Mouse (Mus musculus) hindbrain, postnatal 0 days (tissue): ENCODE measurements around the gene Cdh13. TPM values are rescaled to one million over a fixed set of nuclear protein-coding genes. Genes with fewer than 3 reads are reported as not detected.

Source experiments
- ATAC-seq: fragments of 200-750 bp; cut with Nextera tagmentation; 2 replicates; pipeline ENCODE4 v1.8.0; 2017; ENCODE audit warnings: mild to moderate bottlenecking, moderate TSS enrichment, moderate library complexity
- DNase-seq: peaks from one replicate; pipeline ENCODE4 v3.0.0-alpha.2; 2015; ENCODE audit warnings: low spot score
- H3K27ac ChIP-seq: fragments of 300-500 bp; sonication (generic); 2 replicates; pipeline ENCODE4 v1.5.1; 2014; ENCODE audit warnings: mild to moderate bottlenecking
- H3K27me3 ChIP-seq: fragments of 300-500 bp; sonication (generic); 2 replicates; pipeline ENCODE4 v1.6.1; 2014; ENCODE audit warnings: low read length, mixed read lengths; ENCODE audit not compliant: insufficient read depth
- H3K36me3 ChIP-seq: fragments of 300-500 bp; sonication (generic); 2 replicates; pipeline ENCODE4 v1.6.1; 2014; ENCODE audit warnings: low read length, mixed read lengths; ENCODE audit not compliant: insufficient read depth
- H3K4me1 ChIP-seq: fragments of 300-500 bp; sonication (generic); 2 replicates; pipeline ENCODE4 v1.6.1; 2014; ENCODE audit warnings: antibody characterized with exemption, low read length, mixed read lengths; ENCODE audit not compliant: insufficient read depth
- H3K4me2 ChIP-seq: fragments of 300-500 bp; sonication (generic); 2 replicates; pipeline ENCODE4 v1.6.1; 2014; ENCODE audit warnings: low read depth, mild to moderate bottlenecking, low read length, moderate library complexity, mixed read lengths
- H3K4me3 ChIP-seq: fragments of 300-500 bp; sonication (generic); 2 replicates; pipeline ENCODE4 v1.5.1; 2014; ENCODE audit warnings: low read length
- H3K9ac ChIP-seq: fragments of 300-500 bp; sonication (generic); replicated peaks from 2 replicates; pipeline ENCODE4 v1.6.1; 2014; ENCODE audit warnings: mild to moderate bottlenecking, low read length, moderate library complexity, mixed read lengths
- H3K9me3 ChIP-seq: fragments of 300-500 bp; sonication (generic); 2 replicates; pipeline ENCODE4 v1.6.1; 2016; ENCODE audit warnings: low read length, mixed read lengths
- CTCF ChIP-seq: IDR thresholded peaks from 2 replicates; pipeline ENCODE4 v1.5.1; 2016; ENCODE audit warnings: antibody characterized with exemption, control low read depth, low read depth
- WGBS: fragments of 180-500 bp; shearing (Covaris S2); extraction: QIAGEN DNeasy Blood & Tissue Kit; methylation state at CpG from one replicate; pipeline ENCODE4 v1.1.7; 2014; 5-methylcytosine and 5-hydroxymethylcytosine counted together
- polyA plus RNA-seq: library from polyadenylated mRNA; unstranded; fragments of >200 nt; fragmentation: Nextera tagmentation; extraction: Ambion mirVana; gene quantifications from 2 replicates; pipeline ENCODE4 v1.2.1, GENCODE M21; 2015
- total RNA-seq: library from RNA; depleted of rRNA; stranded (reverse); fragments of >200 nt; gene quantifications from 2 replicates; pipeline ENCODE4 v1.2.3, GENCODE M21; 2014

Cdh13 gene
- total and polyA plus RNA-seq, 2 experiments from 2014 or later: 137 to 141 TPM

DNA sequence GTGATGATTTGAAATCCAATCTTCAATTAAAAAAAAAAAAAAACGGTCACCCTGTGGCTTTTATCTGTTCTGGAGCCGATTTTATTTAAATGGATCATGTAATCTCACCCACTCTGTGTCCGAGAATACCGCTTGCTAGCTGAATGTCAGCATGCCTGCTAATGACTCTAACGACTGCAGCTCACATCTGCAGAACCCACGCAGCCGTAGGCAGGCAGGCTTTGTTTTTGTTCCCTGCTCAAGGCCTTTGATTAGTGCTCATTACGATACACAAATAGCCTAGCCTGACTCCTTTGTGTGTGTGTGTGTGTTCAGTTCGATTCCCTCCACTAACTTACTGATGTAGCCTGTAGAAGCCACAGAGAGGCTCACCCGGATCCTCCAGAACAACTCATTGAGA lies 531.5 kb downstream of the Cdh13 start:
- Histone ChIP-seq H3K4me3 (no peak overlapping the region), H3K36me3 (no peaks in the 10 kb centered on the region), H3K27ac (no peak overlapping the region), H3K27me3 (no peaks in the 10 kb centered on the region), H3K9ac (no peak overlapping the region), H3K4me1 (no peaks in the 10 kb centered on the region), H3K4me2 (no peak overlapping the region), H3K9me3 (no peaks in the 10 kb centered on the region)
- no peak for DNase-seq
- TF ChIP-seq CTCF: no peak
- no peak for ATAC-seq
- WGBS: 51% methylated on average over 10 of the region's 10 CpGs

GRCm38 (mm10) chr8:118826761-118827160 lies 543.2 kb downstream of the Cdh13 start:
- no peak overlapping the region for H3K9ac ChIP-seq
- no peak overlapping the region for H3K4me3 ChIP-seq
- WGBS: 67% methylated on average over 4 of the region's 4 CpGs
- H3K27me3 ChIP-seq: no peaks in the 10 kb centered on the region
- no peaks in the 10 kb centered on the region for H3K9me3 ChIP-seq
- DNase-seq (no peak), ATAC-seq (no peak)
- H3K27ac ChIP-seq: no peak overlapping the region
- H3K4me2 ChIP-seq: no peak overlapping the region
- TF ChIP-seq CTCF: no peak
- no peaks in the 10 kb centered on the region for H3K36me3 ChIP-seq
- no peaks in the 10 kb centered on the region for H3K4me1 ChIP-seq

- H3K9me3 ChIP-seq: no peaks in the 10 kb centered on the region
- TF ChIP-seq CTCF: no peak
- ATAC-seq: peak; percentile 49; the same call in 1 of the 2 replicates
- no peak overlapping the region for H3K27ac ChIP-seq
- 70% methylated on average over 6 of the region's 6 CpGs for WGBS
- H3K4me3 ChIP-seq: no peak overlapping the region
- no peaks in the 10 kb centered on the region for H3K27me3 ChIP-seq
- peak; percentile 32 for DNase-seq
- H3K4me2 ChIP-seq: no peak overlapping the region
- H3K4me1 ChIP-seq: no peaks in the 10 kb centered on the region
- H3K36me3 ChIP-seq: no peaks in the 10 kb centered on the region
- no peak overlapping the region for H3K9ac ChIP-seq
Measured at GRCm38 (mm10) chr8:118827726-118828125, 544.2 kb downstream of the Cdh13 start.

DNA sequence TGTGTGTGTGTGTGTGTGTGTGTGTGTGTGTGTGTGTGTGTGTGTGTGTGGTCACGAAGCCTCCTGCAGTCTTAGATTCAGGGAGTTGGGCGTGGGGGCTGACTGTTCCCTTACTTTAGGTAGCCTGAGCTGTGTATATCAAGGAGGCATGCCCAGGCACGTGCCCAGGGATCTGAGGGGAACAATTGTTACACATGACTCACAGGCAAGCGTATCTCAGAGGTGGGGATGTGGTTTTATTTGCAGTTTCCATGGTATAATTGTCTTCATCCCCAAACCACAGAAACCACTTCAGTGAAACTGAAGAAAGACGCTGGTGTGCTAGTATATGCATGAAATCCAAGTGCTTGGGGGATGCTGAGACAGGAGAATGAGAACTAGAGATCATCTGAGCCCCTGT lies 546.8 kb downstream of the Cdh13 start:
- Histone ChIP-seq H3K4me3 (no peak overlapping the region), H3K36me3 (no peaks in the 10 kb centered on the region), H3K4me2 (no peak overlapping the region), H3K4me1 (no peaks in the 10 kb centered on the region), H3K9me3 (no peaks in the 10 kb centered on the region), H3K27me3 (no peaks in the 10 kb centered on the region), H3K27ac (no peak overlapping the region), H3K9ac (no peak overlapping the region)
- TF ChIP-seq CTCF: no peak
- 53% methylated on average over 5 of the region's 5 CpGs for WGBS
- ATAC-seq (no peak), DNase-seq (no peak)

DNA sequence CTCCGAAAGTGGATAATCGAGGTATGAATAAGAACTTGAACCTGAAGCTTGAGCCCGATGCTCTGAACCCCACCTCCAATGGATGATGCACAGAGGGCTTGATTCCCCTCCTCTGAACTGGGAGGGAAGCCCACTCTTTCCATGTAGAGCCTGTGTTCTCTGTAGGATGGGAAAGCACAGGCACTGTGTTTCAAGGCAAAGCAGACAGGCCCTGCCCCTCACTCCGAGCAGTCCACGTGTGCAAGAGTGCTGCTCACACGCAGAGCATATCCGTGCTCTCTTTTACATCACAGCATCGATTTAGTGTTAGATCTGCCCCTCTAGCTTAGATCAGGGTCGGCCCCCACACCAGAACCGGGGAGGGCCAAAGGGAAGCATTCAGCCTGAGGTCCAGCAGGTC lies 547.5 kb downstream of the Cdh13 start:
- ATAC-seq (no peak), DNase-seq (no peak)
- no peak for TF ChIP-seq CTCF
- Histone ChIP-seq H3K9me3 (no peaks in the 10 kb centered on the region), H3K4me3 (no peak overlapping the region), H3K27ac (no peak overlapping the region), H3K4me1 (no peaks in the 10 kb centered on the region), H3K9ac (no peak overlapping the region), H3K36me3 (no peaks in the 10 kb centered on the region), H3K4me2 (no peak overlapping the region), H3K27me3 (no peaks in the 10 kb centered on the region)
- 74% methylated on average over 10 of the region's 10 CpGs for WGBS

GRCm38 (mm10) chr8:118838801-118839200 lies 555.3 kb downstream of the Cdh13 start:
- 48% methylated on average over 2 of the region's 2 CpGs for WGBS
- ATAC-seq: no peak
- no peak overlapping the region for H3K4me3 ChIP-seq
- H3K9ac ChIP-seq: no peak overlapping the region
- no peak for DNase-seq
- no peaks in the 10 kb centered on the region for H3K27me3 ChIP-seq
- no peaks in the 10 kb centered on the region for H3K36me3 ChIP-seq
- no peak overlapping the region for H3K4me2 ChIP-seq
- H3K9me3 ChIP-seq: no peaks in the 10 kb centered on the region
- no peak for TF ChIP-seq CTCF
- no peak overlapping the region for H3K27ac ChIP-seq
- no peaks in the 10 kb centered on the region for H3K4me1 ChIP-seq

- no peak overlapping the region for H3K4me3 ChIP-seq
- no peak overlapping the region for H3K4me2 ChIP-seq
- TF ChIP-seq CTCF: no peak; the same call in 1 of the 2 replicates
Measured at GRCm38 (mm10) chr8:118845690-118846089, 562.2 kb downstream of the Cdh13 start.

More at GRCm38 (mm10) chr8:118845690-118846089, 562.2 kb downstream of the Cdh13 start:
- DNase-seq: no peak
- no peaks in the 10 kb centered on the region for H3K36me3 ChIP-seq
- H3K9ac ChIP-seq: no peak overlapping the region
- no peaks in the 10 kb centered on the region for H3K4me1 ChIP-seq
- no peaks in the 10 kb centered on the region for H3K9me3 ChIP-seq
- no peak for ATAC-seq
- no peak overlapping the region for H3K27ac ChIP-seq
- no peaks in the 10 kb centered on the region for H3K27me3 ChIP-seq
